ENCODE assay signal across 9 mouse cellular contexts in genomic region chr12:35896764-35897282, GRCm38 (mm10). TPM values are rescaled to one million over a fixed set of nuclear protein-coding genes. Genes with fewer than 3 reads are reported as not detected.
A peak's percentile ranks its signal among the peaks of the same experiment; 100 is the strongest.
DNase-seq lines count a peak whose midpoint lies in the region; ATAC-seq and TF ChIP-seq lines count a peak whose summit lies in the region.
"Had no signal": no experiment of that assay in that cellular context is flagged by ENCODE, and none has a peak within 500 bp of the region (broad histone marks: within the 10 kb centered on the region; RNA-seq: fewer than 3 reads in every experiment).

No protein-coding gene starts in this region.

- H3K4me1 ChIP-seq in forebrain, embryonic 15.5 days = peaks cover 5% of the 10 kb centered on the region; the same call in 1 of the 2 replicates
- no peaks in the 10 kb centered on the region for H3K4me1 ChIP-seq in liver, embryonic 16.5 days (ENCODE audit: control insufficient read depth, low read depth, low read length)

- H3K4me2 ChIP-seq in forebrain, embryonic 15.5 days (replicated peaks) = peak overlapping the region; percentile 49
- peak overlapping the region; percentile 28 for H3K4me2 ChIP-seq in liver, embryonic 16.5 days (ENCODE audit: low read depth, low read length)

- ATAC-seq in CD4-positive, CD25-positive, alpha-beta regulatory T cell, adult 4 months = peak; percentile 57
- peak; percentile 68 for ATAC-seq in forebrain, embryonic 15.5 days (replicated peaks)
- no peak for ATAC-seq in liver, embryonic 16.5 days (ENCODE audit: low read depth)

- intact Hi-C loops in gastrocnemius, adult 2 months (cut with DNase I) = loop anchor here (1.0 to 10.0 kb wide), 5 partner anchors 60 to 778 kb away; no protein-coding TSS in a partner anchor

- DNase-seq in gastrocnemius, adult 2 months = no peak
- DNase-seq in gastrocnemius, postnatal 4 days (ENCODE audit: low spot score in 2 of 2) = no peak
- no peak for DNase-seq in layer of hippocampus, adult 18-20 months (ENCODE audit: low spot score in 2 of 2)
- DNase-seq in urinary bladder, postnatal 25 days (ENCODE audit: low spot score) = no peak
- DNase-seq in right cerebral cortex, postnatal 14 days = no peak

- no peaks in the 10 kb centered on the region for H3K27me3 ChIP-seq in forebrain, embryonic 15.5 days
- no peaks in the 10 kb centered on the region for H3K27me3 ChIP-seq in liver, embryonic 16.5 days (ENCODE audit: control insufficient read depth, insufficient read depth, low read depth, low read length)

- no peaks in the 10 kb centered on the region for H3K36me3 ChIP-seq in forebrain, embryonic 15.5 days
- H3K36me3 ChIP-seq in liver, embryonic 16.5 days (ENCODE audit: control insufficient read depth, insufficient read depth) = no peaks in the 10 kb centered on the region

- no peak for TF ChIP-seq CTCF in gastrocnemius, adult 2 months (IDR thresholded peaks at IDR 0.05)

- H3K4me3 ChIP-seq in gastrocnemius, adult 2 months = peak overlapping the region; percentile 70
- peak overlapping the region; percentile 39 for H3K4me3 ChIP-seq in forebrain, embryonic 15.5 days
- 0 out of 2 replicates have a peak overlapping the region, but pooled peaks have one; percentile 7 for H3K4me3 ChIP-seq in liver, embryonic 16.5 days (ENCODE audit: low read depth, low read length)

- peak overlapping the region; percentile 48 for H3K9ac ChIP-seq in forebrain, embryonic 15.5 days (replicated peaks)
- no peak overlapping the region for H3K9ac ChIP-seq in liver, embryonic 16.5 days (ENCODE audit: low read depth, low read length)

- 3% methylated on average over 4 of the region's 4 CpGs for WGBS in forebrain, embryonic 15.5 days
- WGBS in liver, embryonic 16.5 days (ENCODE audit: insufficient replicate concordance) = 32% methylated on average over 4 of the region's 4 CpGs

- H3K9me3 ChIP-seq in forebrain, embryonic 15.5 days = no peaks in the 10 kb centered on the region
- H3K9me3 ChIP-seq in liver, embryonic 16.5 days (replicated peaks; ENCODE audit: control insufficient read depth, low read length) = no peaks in the 10 kb centered on the region

- peak overlapping the region; percentile 10; the same call in 1 of the 2 replicates for H3K27ac ChIP-seq in gastrocnemius, adult 2 months
- H3K27ac ChIP-seq in forebrain, embryonic 15.5 days (replicated peaks) = peak overlapping the region; percentile 60
- H3K27ac ChIP-seq in liver, embryonic 16.5 days (ENCODE audit: low read length) = no peak overlapping the region

RNA-seq across cellular contexts. Expression of gene Agr3, which starts 28.6 kb away (rescaled TPM):
- not detected for total RNA-seq in gastrocnemius, adult 2 months (2021)
- total RNA-seq in gastrocnemius, postnatal 4 days (2021) = not detected
- not detected for polyA plus RNA-seq in CD4-positive, CD25-positive, alpha-beta regulatory T cell, adult 4 months (2017; shearing (Covaris generic))
- polyA plus RNA-seq in forebrain, embryonic 15.5 days (2015; fragmentation: Nextera tagmentation; extraction: Ambion mirVana) = not detected in 2 replicates
- polyA plus RNA-seq in liver, embryonic 16.5 days (2015; fragmentation: Nextera tagmentation; extraction: Ambion mirVana) = not detected in 2 replicates
- total RNA-seq in layer of hippocampus, adult 18-20 months (2021) = not detected
- polyA plus RNA-seq: C2C12 had no signal

Comparison
In these comparisons a context has a peak if more than half of its experiments do, and no peak if none do; other contexts are left out.
1. H3K4me3 ChIP-seq: peak in every context shown above with its lines; median percentile 70 in gastrocnemius, adult 2 months; 39 in forebrain, embryonic 15.5 days; 7 in liver, embryonic 16.5 days.